Mouse (Mus musculus) CH12.LX (cell line): ENCODE data around the gene Zfp51. TPM values are rescaled to one million over a fixed set of nuclear protein-coding genes. Genes with fewer than 3 reads are reported as not detected.

Experiments
- DNase-seq: peaks from one replicate; pipeline ENCODE4 v3.0.0-alpha.2; 2013; ENCODE audit errors: extremely low read depth
- H3K27ac ChIP-seq: 2 replicates; pipeline ENCODE4 v1.5.1; 2012; ENCODE audit warnings: low read depth, mild to moderate bottlenecking, control low read depth, moderate library complexity; ENCODE audit not compliant: insufficient read depth
- H3K27me3 ChIP-seq: replicated peaks from 2 replicates; pipeline ENCODE3; 2012; ENCODE audit warnings: inconsistent platforms
- H3K36me3 ChIP-seq, 2 experiments: replicated peaks in 1 of 2; 2 replicates each; pipeline versions ENCODE3 to v1.6.1; 2012; ENCODE audit warnings: inconsistent platforms in 1 of 2, low read length in 1 of 2, mild to moderate bottlenecking in 1 of 2, mixed read lengths in 1 of 2, moderate library complexity in 1 of 2; ENCODE audit not compliant: control insufficient read depth in 1 of 2, insufficient read depth in 1 of 2
- H3K4me1 ChIP-seq, 2 experiments: 2 replicates each; pipeline ENCODE4 v1.6.1; 2012; ENCODE audit warnings: inconsistent platforms in 1 of 2, moderate library complexity in 1 of 2; ENCODE audit not compliant: insufficient read depth in 2 of 2, control insufficient read depth in 1 of 2
- H3K4me2 ChIP-seq: 2 replicates; pipeline ENCODE4 v1.6.1; 2012; ENCODE audit warnings: low read depth, mild to moderate bottlenecking, control low read depth; ENCODE audit not compliant: poor library complexity, insufficient read depth, severe bottlenecking
- H3K4me3 ChIP-seq, 3 experiments: fragments of 150-350 bp in 1 of 3; sonication (generic) in 1 of 3; replicated peaks in 1 of 3; 2 replicates each; pipeline versions ENCODE3 to v1.5.1; 2011 to 2012; ENCODE audit warnings: low read depth in 2 of 3, low read length in 2 of 3, mild to moderate bottlenecking in 2 of 3, moderate library complexity in 2 of 3, control low read depth in 1 of 3, improper control_type of control experiment in 1 of 3, inconsistent platforms in 1 of 3, mixed read lengths in 1 of 3; ENCODE audit not compliant: poor library complexity in 1 of 3
- H3K79me2 ChIP-seq: replicated peaks from 2 replicates; pipeline ENCODE4 v1.6.1; 2012; ENCODE audit warnings: mild to moderate bottlenecking, moderate library complexity; ENCODE audit not compliant: control insufficient read depth, poor library complexity, insufficient read depth, severe bottlenecking; ENCODE audit errors: extremely low read depth
- H3K9ac ChIP-seq: 2 replicates; pipeline ENCODE4 v1.6.1; 2012; ENCODE audit warnings: low read depth, mild to moderate bottlenecking, control low read depth, moderate library complexity; ENCODE audit not compliant: insufficient read depth
- H3K9me3 ChIP-seq: replicated peaks from 2 replicates; pipeline ENCODE3; 2012; ENCODE audit warnings: low read length, inconsistent platforms, mixed read lengths
- BHLHE40 ChIP-seq: IDR thresholded peaks from 2 replicates; pipeline ENCODE4 v1.6.1; 2011; ENCODE audit warnings: mild to moderate bottlenecking, low read depth, low read length, improper control_type of control experiment
- CHD1 ChIP-seq: IDR thresholded peaks from 2 replicates; pipeline ENCODE4 v1.6.1; 2012; ENCODE audit warnings: low read depth, low read length, improper control_type of control experiment, inconsistent platforms
- CHD2 ChIP-seq: IDR thresholded peaks from 2 replicates; pipeline ENCODE4 v1.6.1; 2011; ENCODE audit warnings: low read length, improper control_type of control experiment
- CTCF ChIP-seq, 2 experiments: IDR thresholded peaks in 1 of 2; conservative IDR thresholded peaks in 1 of 2; 2 replicates each; pipeline ENCODE4 v1.5.1; 2011 to 2012; ENCODE audit warnings: low read depth in 2 of 2, low read length in 2 of 2, improper control_type of control experiment in 1 of 2, inconsistent platforms in 1 of 2, mild to moderate bottlenecking in 1 of 2, moderate library complexity in 1 of 2
- E2F4 ChIP-seq: IDR thresholded peaks from 2 replicates; pipeline ENCODE4 v1.6.1; 2011; ENCODE audit warnings: low read depth, low read length, improper control_type of control experiment; ENCODE audit not compliant: insufficient replicate concordance
- ELF1 ChIP-seq: IDR thresholded peaks from 2 replicates; pipeline ENCODE4 v1.6.1; 2014; ENCODE audit warnings: low read depth, mild to moderate bottlenecking, inconsistent platforms, low read length, improper control_type of control experiment
- EP300 ChIP-seq: IDR thresholded peaks from 2 replicates; pipeline ENCODE4 v1.6.1; 2011; ENCODE audit warnings: low read length, improper control_type of control experiment
- ETS1 ChIP-seq: conservative IDR thresholded peaks from 2 replicates; pipeline ENCODE4 v1.6.1; 2012; ENCODE audit warnings: low read depth, mild to moderate bottlenecking, inconsistent platforms, low read length, improper control_type of control experiment, moderate library complexity
- GABPA ChIP-seq: IDR thresholded peaks from 2 replicates; pipeline ENCODE4 v1.6.1; 2012; ENCODE audit warnings: low read depth, low read length, improper control_type of control experiment, inconsistent platforms; ENCODE audit not compliant: insufficient replicate concordance
- HCFC1 ChIP-seq: IDR thresholded peaks from 2 replicates; pipeline ENCODE4 v1.6.1; 2012; ENCODE audit warnings: low read depth, mild to moderate bottlenecking, inconsistent platforms, low read length, improper control_type of control experiment
- IRF4 ChIP-seq: IDR thresholded peaks from 2 replicates; pipeline ENCODE4 v1.6.1; 2014; ENCODE audit warnings: low read depth, mild to moderate bottlenecking, inconsistent platforms, low read length, improper control_type of control experiment
- JUN ChIP-seq: IDR thresholded peaks from 2 replicates; pipeline ENCODE4 v1.6.1; 2011; ENCODE audit warnings: low read depth, mild to moderate bottlenecking, low read length, improper control_type of control experiment, moderate library complexity; ENCODE audit not compliant: insufficient read depth
- JUND ChIP-seq: conservative IDR thresholded peaks from 2 replicates; pipeline ENCODE4 v1.6.1; 2011; ENCODE audit warnings: low read depth, low read length, improper control_type of control experiment
- KAT2A ChIP-seq: IDR thresholded peaks from 2 replicates; pipeline ENCODE4 v1.6.1; 2012; ENCODE audit warnings: low read length, improper control_type of control experiment, inconsistent platforms; ENCODE audit not compliant: insufficient replicate concordance
- MAFK ChIP-seq: IDR thresholded peaks from 2 replicates; pipeline ENCODE4 v1.6.1; 2011; ENCODE audit warnings: low read length, improper control_type of control experiment; ENCODE audit not compliant: insufficient replicate concordance
- MAX ChIP-seq: IDR thresholded peaks from 2 replicates; pipeline ENCODE4 v1.6.1; 2011; ENCODE audit warnings: low read length, improper control_type of control experiment
- MAZ ChIP-seq: IDR thresholded peaks from 2 replicates; pipeline ENCODE4 v1.6.1; 2012; ENCODE audit warnings: low read depth, mild to moderate bottlenecking, inconsistent platforms, low read length, improper control_type of control experiment, moderate library complexity
- MEF2A ChIP-seq: IDR thresholded peaks from 2 replicates; pipeline ENCODE4 v1.6.1; 2014; ENCODE audit warnings: low read depth, mild to moderate bottlenecking, inconsistent platforms, low read length, improper control_type of control experiment, borderline replicate concordance
- MXI1 ChIP-seq: IDR thresholded peaks from 2 replicates; pipeline ENCODE4 v1.6.1; 2011; ENCODE audit warnings: mild to moderate bottlenecking, low read depth, low read length, improper control_type of control experiment
- MYC ChIP-seq: IDR thresholded peaks from 2 replicates; pipeline ENCODE4 v1.6.1; 2011; ENCODE audit warnings: low read depth, mild to moderate bottlenecking, improper control_type of control experiment, low read length
- NELFE ChIP-seq: IDR thresholded peaks from 2 replicates; pipeline ENCODE4 v1.6.1; 2011; ENCODE audit warnings: low read depth, low read length, improper control_type of control experiment
- NRF1 ChIP-seq: IDR thresholded peaks from 2 replicates; pipeline ENCODE4 v1.6.1; 2014; ENCODE audit warnings: low read depth, mild to moderate bottlenecking, inconsistent platforms, low read length, improper control_type of control experiment, moderate library complexity
- PAX5 ChIP-seq: IDR thresholded peaks from 2 replicates; pipeline ENCODE4 v1.6.1; 2012; ENCODE audit warnings: low read length, inconsistent platforms, mixed read lengths
- POLR2A ChIP-seq: IDR thresholded peaks from 2 replicates; pipeline ENCODE4 v1.6.1; 2011; ENCODE audit warnings: low read depth, mild to moderate bottlenecking, improper control_type of control experiment, low read length
- POLR2AphosphoS2 ChIP-seq: IDR thresholded peaks from 2 replicates; pipeline ENCODE4 v1.6.1; 2011; ENCODE audit warnings: low read depth, low read length, improper control_type of control experiment
- RAD21 ChIP-seq: IDR thresholded peaks from 2 replicates; pipeline ENCODE4 v1.6.1; 2011; ENCODE audit warnings: low read depth, mild to moderate bottlenecking, low read length, improper control_type of control experiment, moderate library complexity
- RCOR1 ChIP-seq: conservative IDR thresholded peaks from 2 replicates; pipeline ENCODE4 v1.6.1; 2012; ENCODE audit warnings: low read depth, mild to moderate bottlenecking, inconsistent platforms, low read length, improper control_type of control experiment
- SIN3A ChIP-seq: IDR thresholded peaks from 2 replicates; pipeline ENCODE4 v1.6.1; 2012; ENCODE audit warnings: low read length, improper control_type of control experiment, inconsistent platforms
- SMC3 ChIP-seq: IDR thresholded peaks from 2 replicates; pipeline ENCODE4 v1.6.1; 2011; ENCODE audit warnings: low read depth, low read length, improper control_type of control experiment
- TBP ChIP-seq: conservative IDR thresholded peaks from 2 replicates; pipeline ENCODE4 v1.6.1; 2011; ENCODE audit warnings: low read depth, low read length, improper control_type of control experiment
- TCF12 ChIP-seq: IDR thresholded peaks from 2 replicates; pipeline ENCODE4 v1.6.1; 2014; ENCODE audit warnings: low read depth, mild to moderate bottlenecking, inconsistent platforms, low read length, improper control_type of control experiment
- UBTF ChIP-seq: IDR thresholded peaks from 2 replicates; pipeline ENCODE4 v1.6.1; 2012; ENCODE audit warnings: low read depth, mild to moderate bottlenecking, inconsistent platforms, low read length, improper control_type of control experiment, moderate library complexity
- USF1 ChIP-seq: IDR thresholded peaks from 2 replicates; pipeline ENCODE4 v1.6.1; 2014; ENCODE audit warnings: low read depth, mild to moderate bottlenecking, inconsistent platforms, low read length, improper control_type of control experiment
- USF2 ChIP-seq: conservative IDR thresholded peaks from 2 replicates; pipeline ENCODE4 v1.6.1; 2011; ENCODE audit warnings: low read depth, low read length, improper control_type of control experiment
- ZC3H11A ChIP-seq: IDR thresholded peaks from 2 replicates; pipeline ENCODE4 v1.6.1; 2012; ENCODE audit warnings: low read depth, mild to moderate bottlenecking, inconsistent platforms, low read length, improper control_type of control experiment
- ZKSCAN1 ChIP-seq: IDR thresholded peaks from 2 replicates; pipeline ENCODE4 v1.6.1; 2012; ENCODE audit warnings: low read depth, inconsistent platforms, low read length, improper control_type of control experiment, borderline replicate concordance
- ZMIZ1 ChIP-seq: IDR thresholded peaks from 2 replicates; pipeline ENCODE4 v1.6.1; 2012; ENCODE audit warnings: low read depth, mild to moderate bottlenecking, inconsistent platforms, low read length, improper control_type of control experiment
- ZNF384 ChIP-seq: IDR thresholded peaks from 2 replicates; pipeline ENCODE4 v1.6.1; 2012; ENCODE audit warnings: low read depth, low read length, improper control_type of control experiment, inconsistent platforms
- dilution Hi-C: fragments of 300-500 bp; cut with MboI; formaldehyde crosslinking; loops from 2 replicates; pipeline ENCODE4 v1.14.3; 2020; ENCODE audit warnings: low sequenced_read_pairs; ENCODE audit not compliant: extremely low pct_unique_long_range_greater_than_20kb, extremely low pct_ligation_motif_present
- in situ Hi-C: fragments of 300-500 bp; cut with MboI; formaldehyde crosslinking; loops from 3 replicates; pipeline ENCODE4 v1.14.3; 2019; ENCODE audit warnings: low sequenced_read_pairs, low pct_ligation_motif_present, low pct_unique_long_range_greater_than_20kb, mixed read lengths
- polyA plus RNA-seq: library from polyadenylated mRNA; unstranded; fragments of >175 nt; gene quantifications from 2 replicates; pipeline ENCODE4 v1.2.1, GENCODE M21; 2012; ENCODE audit warnings: low read depth; ENCODE audit not compliant: insufficient read length
- total RNA-seq, 2 experiments: library from RNA; depleted of rRNA; stranded (reverse); fragments of 300-350 nt in 1 of 2; fragments of >200 nt in 1 of 2; gene quantifications; 2 replicates each; pipeline ENCODE4 v1.2.3; 2012 to 2014

The Zfp51 gene
- total RNA-seq (2012; rRNA removed) (6.1 and 6.8 TPM in 2 replicates), total RNA-seq (2014; rRNA removed) (16.7 and 18.1 TPM in 2 replicates), polyA plus RNA-seq (4.5 TPM in 2 replicates)

DNA sequence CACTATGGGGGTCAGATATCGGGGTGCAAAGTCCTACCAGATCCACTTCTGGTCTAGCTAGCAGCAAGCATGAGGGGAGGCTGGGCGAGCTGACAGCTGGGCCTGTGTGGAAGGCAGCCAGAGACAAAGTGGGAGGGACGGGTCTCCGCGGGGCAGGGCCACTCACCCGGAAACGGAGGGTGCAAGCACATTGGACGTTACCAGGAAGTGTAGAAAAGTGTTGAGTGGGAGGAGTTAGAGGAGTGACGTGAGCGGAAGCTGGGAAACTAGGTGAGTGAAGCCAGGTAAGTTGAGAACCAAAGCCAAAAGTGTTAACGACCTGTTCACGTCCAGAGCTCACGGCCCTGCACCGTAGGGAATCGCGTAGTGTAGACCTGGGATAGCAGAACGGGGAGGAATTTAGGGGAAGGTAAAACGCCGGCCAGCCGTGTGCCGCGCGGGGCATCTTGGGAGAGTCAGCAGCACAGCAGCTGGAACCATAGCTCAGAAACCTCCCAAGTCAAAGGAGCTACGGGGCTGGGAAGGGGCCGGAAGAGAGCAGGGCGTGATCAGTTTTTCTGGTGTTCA lies at the start of gene Zfp51:
Zfp51 (plus strand) TSS at position 237 of the 567 bp plus-strand sequence.
- H3K4me1 ChIP-seq: peaks cover 8 to 19% of the 10 kb centered on the region in 2 experiments; a peak in 3 of 4 replicates
- TF ChIP-seq USF1 (no peak), POLR2AphosphoS2 (0 out of 2 replicates have a peak, but pooled peaks have one; percentile 41), ZKSCAN1 (no peak), MEF2A (peak; percentile 51; the same call in 1 of the 2 replicates), E2F4 (peak; percentile 74; the same call in 1 of the 2 replicates), CHD2 (0 out of 2 replicates have a peak, but pooled peaks have one; percentile 46), MAZ (peak; percentile 71), CHD1 (peak; percentile 55; the same call in 1 of the 2 replicates), POLR2A (peak; percentile 85), NRF1 (peak; percentile 32; the same call in 1 of the 2 replicates), MXI1 (peak; percentile 88), HCFC1 (peak; percentile 78), SIN3A (peak; percentile 89), PAX5 (no peak), MAFK (no peak), CTCF (conservative IDR thresholded peaks at IDR 0.05 in 1 of 2, IDR thresholded peaks at IDR 0.05 in 1 of 2; ENCODE audit: low read depth in 2 of 2, low read length in 2 of 2) (no peak), ELF1 (peak; percentile 99), EP300 (0 out of 2 replicates have a peak, but pooled peaks have one; percentile 37), KAT2A (0 out of 2 replicates have a peak, but pooled peaks have one; percentile 61), TBP (peak; percentile 74), MYC (peak; percentile 81; the same call in 1 of the 2 replicates), UBTF (no peak), TCF12 (peak; percentile 67; the same call in 1 of the 2 replicates), MAX (peak; percentile 74), ZC3H11A (no peak), JUND (no peak; the same call in 1 of the 2 replicates), ZNF384 (no peak), USF2 (no peak), IRF4 (peak; percentile 48), ETS1 (peak; percentile 36; the same call in 1 of the 2 replicates), JUN (no peak), BHLHE40 (no peak), GABPA (no peak), RAD21 (no peak), ZMIZ1 (no peak), NELFE (peak; percentile 77), SMC3 (no peak; the same call in 1 of the 2 replicates), RCOR1 (peak; percentile 80; the same call in 1 of the 2 replicates)
- no peaks in the 10 kb centered on the region for H3K9me3 ChIP-seq
- DNase-seq: peak; percentile 96
- in situ Hi-C loops (no loop called here), dilution Hi-C loops (no loop called here)
- peak within 1 kb of the TSS; percentile 76 to 96 (median 77) for H3K4me3 ChIP-seq
- peak within 1 kb of the TSS; percentile 85 for H3K4me2 ChIP-seq
- H3K36me3 ChIP-seq: peaks cover 3 to 17% of the 10 kb centered on the region in 2 experiments
- peak within 1 kb of the TSS; percentile 37; the same call in 1 of the 2 replicates for H3K27ac ChIP-seq
- no peaks in the 10 kb centered on the region for H3K27me3 ChIP-seq
- H3K9ac ChIP-seq: peak within 1 kb of the TSS; percentile 88
- H3K79me2 ChIP-seq: peaks cover 2% of the 10 kb centered on the region; the same call in 1 of the 2 replicates
